Mouse (Mus musculus): Measurements from ENCODE around the gene Ryk. TPM values are rescaled to one million over a fixed set of nuclear protein-coding genes. Genes with fewer than 3 reads are reported as not detected.

The Ryk gene
- polyA plus RNA-seq, 1 experiment from 2014 or later = 50.8 TPM

DNA sequence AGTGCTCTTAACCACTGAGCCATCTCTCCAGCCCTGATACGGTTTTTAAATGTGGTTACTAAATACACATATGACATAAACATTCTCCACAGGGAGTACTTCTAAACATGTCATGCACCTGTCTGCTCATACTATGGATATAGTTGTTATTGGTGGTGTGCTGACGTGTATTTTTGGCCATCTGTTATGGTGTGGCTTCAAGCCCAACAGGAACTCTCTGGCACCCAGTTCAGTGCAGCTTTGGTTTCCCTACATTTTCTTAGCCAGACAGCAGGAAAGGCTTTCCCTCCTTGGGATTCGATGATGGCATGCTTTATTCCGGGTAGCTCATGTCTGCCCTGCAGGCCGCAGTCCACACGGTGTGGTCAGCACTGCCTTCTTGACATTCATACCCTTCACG lies 33.7 kb downstream of the Ryk start:
- no peak overlapping the region for H3K4me3 ChIP-seq (ENCODE audit: low read depth, low read length)
- ATAC-seq (replicated peaks; ENCODE audit: insufficient number of reproducible peaks, low FRiP score, low TSS enrichment, low read depth) (no peak), DNase-seq (ENCODE audit: low spot score) (no peak)
- H3K27me3 ChIP-seq (ENCODE audit: control insufficient read depth, insufficient read depth, low read length) = no peaks in the 10 kb centered on the region
- no peak overlapping the region for H3K9ac ChIP-seq (replicated peaks; ENCODE audit: low read length)
- H3K27ac ChIP-seq (replicated peaks; ENCODE audit: low read depth, low read length) = no peak overlapping the region
- H3K4me1 ChIP-seq (ENCODE audit: control insufficient read depth, insufficient read depth, low read length) = no peaks in the 10 kb centered on the region
- H3K9me3 ChIP-seq (replicated peaks; ENCODE audit: control insufficient read depth, low read length) = no peaks in the 10 kb centered on the region
- H3K36me3 ChIP-seq (replicated peaks; ENCODE audit: control insufficient read depth, insufficient read depth, low read depth, low read length) = no peaks in the 10 kb centered on the region; the same call in 1 of the 2 replicates
- no peak overlapping the region for H3K4me2 ChIP-seq (ENCODE audit: low read depth, low read length)
- 93% methylated on average over 7 of the region's 7 CpGs for WGBS

DNA sequence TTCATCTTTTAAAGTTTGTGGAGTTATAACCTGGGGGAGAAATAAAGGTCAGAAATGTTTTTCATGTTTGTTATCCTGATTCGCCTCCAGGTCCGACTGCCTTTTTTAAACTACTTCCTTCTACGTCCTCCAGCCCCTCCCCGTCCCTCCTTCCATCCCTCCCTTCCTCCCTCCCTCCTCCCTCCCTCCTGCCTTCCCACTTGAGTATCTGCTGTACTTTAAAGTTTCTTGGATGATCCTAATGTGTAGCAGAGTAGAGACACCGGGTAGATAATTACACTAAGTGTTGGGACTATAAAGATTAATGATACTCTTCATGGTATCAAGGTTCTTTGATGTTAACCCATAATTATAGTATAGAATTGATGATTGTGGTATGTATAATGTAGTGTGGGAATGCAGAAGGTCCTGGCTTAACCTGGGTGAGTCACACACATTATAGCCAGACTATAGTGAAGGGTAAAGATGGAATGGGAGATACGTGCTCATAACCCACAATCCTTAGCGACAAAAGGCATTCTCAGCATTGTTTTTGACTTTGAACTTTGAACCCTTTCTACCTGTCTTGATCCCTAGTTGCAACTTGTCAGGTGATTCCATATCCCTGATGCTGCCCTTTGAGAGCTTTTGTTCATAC lies 41.5 kb downstream of the Ryk start:
- 85% methylated on average over 7 of the region's 7 CpGs for WGBS
- H3K9ac ChIP-seq (replicated peaks; ENCODE audit: low read length) = no peak overlapping the region
- ATAC-seq (replicated peaks; ENCODE audit: insufficient number of reproducible peaks, low FRiP score, low TSS enrichment, low read depth) (no peak), DNase-seq (ENCODE audit: low spot score) (no peak)
- H3K4me1 ChIP-seq (ENCODE audit: control insufficient read depth, insufficient read depth, low read length) = no peaks in the 10 kb centered on the region
- no peaks in the 10 kb centered on the region for H3K27me3 ChIP-seq (ENCODE audit: control insufficient read depth, insufficient read depth, low read length)
- H3K4me3 ChIP-seq (ENCODE audit: low read depth, low read length) = no peak overlapping the region
- peaks cover 4% of the 10 kb centered on the region for H3K36me3 ChIP-seq (replicated peaks; ENCODE audit: control insufficient read depth, insufficient read depth, low read depth, low read length)
- H3K4me2 ChIP-seq (ENCODE audit: low read depth, low read length) = no peak overlapping the region
- H3K9me3 ChIP-seq (replicated peaks; ENCODE audit: control insufficient read depth, low read length) = no peaks in the 10 kb centered on the region
- H3K27ac ChIP-seq (replicated peaks; ENCODE audit: low read depth, low read length) = no peak overlapping the region

DNA sequence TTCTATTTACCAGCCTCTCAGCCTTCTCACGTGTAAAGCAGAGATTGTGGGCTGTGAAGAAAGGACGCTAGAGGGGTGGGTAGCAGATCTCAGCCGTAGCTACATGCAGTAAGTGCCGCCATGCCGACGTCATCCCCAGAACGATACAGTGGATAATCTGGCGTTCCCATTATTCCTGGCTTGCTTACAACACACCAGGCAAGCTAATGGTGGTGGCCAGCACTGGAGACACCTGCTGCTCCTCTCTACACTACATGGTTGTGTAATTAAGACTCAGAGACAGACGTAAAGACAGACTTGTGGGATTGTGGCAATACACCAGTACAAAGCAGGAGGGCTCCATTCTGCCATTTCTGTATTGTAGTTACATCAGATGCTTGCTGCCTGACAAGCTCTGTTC lies 43.2 kb downstream of the Ryk start:
- H3K27me3 ChIP-seq (ENCODE audit: control insufficient read depth, insufficient read depth, low read length) = no peaks in the 10 kb centered on the region
- H3K36me3 ChIP-seq (replicated peaks; ENCODE audit: control insufficient read depth, insufficient read depth, low read depth, low read length) = peaks cover 4% of the 10 kb centered on the region
- no peak overlapping the region for H3K9ac ChIP-seq (replicated peaks; ENCODE audit: low read length)
- H3K4me1 ChIP-seq (ENCODE audit: control insufficient read depth, insufficient read depth, low read length) = no peaks in the 10 kb centered on the region
- H3K27ac ChIP-seq (replicated peaks; ENCODE audit: low read depth, low read length) = no peak overlapping the region
- no peak for ATAC-seq (replicated peaks; ENCODE audit: insufficient number of reproducible peaks, low FRiP score, low TSS enrichment, low read depth)
- no peak overlapping the region for H3K4me2 ChIP-seq (ENCODE audit: low read depth, low read length)
- DNase-seq (ENCODE audit: low spot score) = no peak
- H3K9me3 ChIP-seq (replicated peaks; ENCODE audit: control insufficient read depth, low read length) = no peaks in the 10 kb centered on the region
- no peak overlapping the region for H3K4me3 ChIP-seq (ENCODE audit: low read depth, low read length)
- WGBS = 84% methylated on average over 9 of the region's 9 CpGs

DNA sequence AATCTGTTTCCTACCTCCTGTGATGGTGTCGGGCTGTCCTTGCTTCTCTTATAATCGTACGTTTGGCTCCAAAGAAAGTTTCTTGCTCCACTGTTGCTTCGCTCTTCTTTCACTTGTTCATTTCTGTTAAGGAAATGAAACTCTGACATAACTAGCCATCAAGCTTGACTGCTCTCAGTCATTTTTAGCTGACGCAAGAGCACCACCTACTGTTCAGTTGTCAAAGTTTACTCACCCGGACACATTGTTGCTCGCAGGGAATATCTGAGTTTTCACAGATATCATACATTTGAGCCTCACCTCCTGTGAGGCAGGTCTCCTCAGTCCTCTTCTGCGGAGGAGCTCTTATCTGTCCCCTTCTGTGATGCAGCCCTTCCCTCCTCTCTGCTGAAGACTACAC lies 44.8 kb downstream of the Ryk start:
- DNase-seq (ENCODE audit: low spot score) = peak; percentile 82
- no peak overlapping the region for H3K4me2 ChIP-seq (ENCODE audit: low read depth, low read length)
- no peak overlapping the region for H3K27ac ChIP-seq (replicated peaks; ENCODE audit: low read depth, low read length)
- ATAC-seq (replicated peaks; ENCODE audit: insufficient number of reproducible peaks, low FRiP score, low TSS enrichment, low read depth) = no peak
- no peaks in the 10 kb centered on the region for H3K4me1 ChIP-seq (ENCODE audit: control insufficient read depth, insufficient read depth, low read length)
- no peaks in the 10 kb centered on the region for H3K9me3 ChIP-seq (replicated peaks; ENCODE audit: control insufficient read depth, low read length)
- H3K4me3 ChIP-seq (ENCODE audit: low read depth, low read length) = no peak overlapping the region
- 61% methylated on average over 8 of the region's 8 CpGs for WGBS
- H3K36me3 ChIP-seq (replicated peaks; ENCODE audit: control insufficient read depth, insufficient read depth, low read depth, low read length) = peaks cover 4% of the 10 kb centered on the region
- no peaks in the 10 kb centered on the region for H3K27me3 ChIP-seq (ENCODE audit: control insufficient read depth, insufficient read depth, low read length)
- no peak overlapping the region for H3K9ac ChIP-seq (replicated peaks; ENCODE audit: low read length)

DNA sequence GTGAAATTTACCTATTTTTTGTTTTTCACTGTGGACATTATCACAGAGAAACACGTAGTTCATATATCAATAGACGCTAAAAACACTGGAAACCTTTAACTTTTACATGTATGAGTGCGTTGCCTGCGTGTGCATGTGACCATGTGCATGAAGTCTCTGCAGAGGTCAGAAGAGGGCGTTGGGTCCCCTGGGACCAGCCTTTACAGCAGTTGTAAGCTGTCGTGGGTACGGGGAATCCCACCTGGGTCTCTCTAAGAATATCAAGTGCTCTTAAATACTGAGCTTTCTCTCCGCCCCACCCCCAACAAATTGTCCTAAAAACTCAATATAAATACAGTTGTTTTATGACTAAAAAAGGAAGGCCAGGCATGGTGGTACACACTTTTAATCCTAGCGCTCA lies 50.0 kb downstream of the Ryk start:
- Histone ChIP-seq H3K9ac (replicated peaks; ENCODE audit: low read length) (no peak overlapping the region), H3K27me3 (ENCODE audit: control insufficient read depth, insufficient read depth, low read length) (no peaks in the 10 kb centered on the region), H3K4me3 (ENCODE audit: low read depth, low read length) (no peak overlapping the region), H3K9me3 (replicated peaks; ENCODE audit: control insufficient read depth, low read length) (no peaks in the 10 kb centered on the region), H3K4me2 (ENCODE audit: low read depth, low read length) (no peak overlapping the region), H3K27ac (replicated peaks; ENCODE audit: low read depth, low read length) (no peak overlapping the region), H3K4me1 (ENCODE audit: control insufficient read depth, insufficient read depth, low read length) (no peaks in the 10 kb centered on the region), H3K36me3 (replicated peaks; ENCODE audit: control insufficient read depth, insufficient read depth, low read depth, low read length) (no peaks in the 10 kb centered on the region; the same call in 1 of the 2 replicates)
- DNase-seq (ENCODE audit: low spot score) (no peak), ATAC-seq (replicated peaks; ENCODE audit: insufficient number of reproducible peaks, low FRiP score, low TSS enrichment, low read depth) (no peak)
- WGBS = 83% methylated on average over 9 of the region's 9 CpGs

DNA sequence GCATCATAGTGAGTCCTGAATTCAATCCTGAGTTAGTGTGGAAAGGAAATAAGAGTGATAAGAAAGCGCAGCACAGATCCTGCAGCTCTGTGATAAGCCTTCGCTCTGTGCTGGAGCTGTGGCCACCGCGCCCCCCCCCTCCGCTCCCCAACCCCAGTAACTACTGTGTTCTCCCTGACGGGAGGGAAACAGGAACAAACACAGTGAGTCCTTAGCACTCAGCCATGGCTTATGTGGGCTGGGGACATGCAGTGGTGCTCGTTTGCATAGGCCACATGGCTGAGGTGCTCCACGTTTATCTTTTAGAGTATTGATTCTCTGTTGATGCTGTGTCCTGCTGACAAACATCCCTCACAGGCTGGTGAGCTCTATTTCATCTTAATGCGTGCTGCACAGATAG lies 55.4 kb downstream of the Ryk start:
- Histone ChIP-seq H3K36me3 (replicated peaks; ENCODE audit: control insufficient read depth, insufficient read depth, low read depth, low read length) (no peaks in the 10 kb centered on the region; the same call in 1 of the 2 replicates), H3K9ac (replicated peaks; ENCODE audit: low read length) (no peak overlapping the region), H3K27me3 (ENCODE audit: control insufficient read depth, insufficient read depth, low read length) (no peaks in the 10 kb centered on the region), H3K4me2 (ENCODE audit: low read depth, low read length) (no peak overlapping the region), H3K4me1 (ENCODE audit: control insufficient read depth, insufficient read depth, low read length) (no peaks in the 10 kb centered on the region), H3K27ac (replicated peaks; ENCODE audit: low read depth, low read length) (no peak overlapping the region), H3K4me3 (ENCODE audit: low read depth, low read length) (no peak overlapping the region), H3K9me3 (replicated peaks; ENCODE audit: control insufficient read depth, low read length) (no peaks in the 10 kb centered on the region)
- DNase-seq (ENCODE audit: low spot score) = no peak
- ATAC-seq (replicated peaks; ENCODE audit: insufficient number of reproducible peaks, low FRiP score, low TSS enrichment, low read depth) = no peak
- 81% methylated on average over 8 of the region's 9 CpGs for whole genome bisulfite sequencing

DNA sequence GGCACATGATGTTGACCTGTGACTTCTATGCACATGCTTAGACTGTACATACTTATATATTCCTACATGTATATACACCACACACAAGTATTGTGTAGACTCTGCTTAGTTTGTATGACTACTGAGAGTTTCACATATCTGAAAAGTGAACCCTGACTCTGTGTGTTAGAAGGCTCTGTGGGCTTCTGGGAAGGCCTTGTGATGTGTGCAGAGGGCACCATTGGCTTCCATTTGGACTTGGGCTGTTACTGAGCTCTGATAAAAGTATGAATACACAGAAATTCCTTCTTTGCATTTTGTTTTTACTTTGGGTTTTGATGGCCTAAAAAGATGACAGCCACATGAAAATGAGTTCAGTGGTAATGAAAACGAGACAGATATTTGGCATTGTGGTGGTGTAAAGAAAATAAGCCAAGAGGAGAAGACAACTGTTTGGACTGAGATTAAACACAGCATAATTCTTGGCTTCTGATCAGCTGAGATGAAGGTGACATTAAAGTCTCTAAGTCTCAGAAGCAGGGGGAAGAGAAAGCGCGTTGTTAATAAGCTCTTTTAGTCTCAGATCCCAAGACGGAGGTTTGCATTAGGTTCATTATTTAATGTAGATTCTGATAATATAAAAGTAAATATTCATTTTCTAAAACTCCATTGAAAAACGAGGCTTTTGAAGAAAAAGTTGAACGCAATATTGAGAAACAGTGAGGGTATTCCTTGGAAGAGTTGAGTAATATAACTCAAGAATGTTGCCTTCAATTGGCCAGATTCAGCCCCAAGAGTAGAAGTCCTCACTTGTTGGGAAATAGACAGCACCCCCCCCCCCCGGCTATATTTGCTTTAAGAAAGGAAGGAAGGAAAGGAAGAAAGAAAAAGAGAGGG lies 58.0 kb downstream of the Ryk start:
- 90% methylated on average over 7 of the region's 7 CpGs for WGBS
- H3K9ac ChIP-seq (replicated peaks; ENCODE audit: low read length) = no peak overlapping the region
- ATAC-seq (replicated peaks; ENCODE audit: insufficient number of reproducible peaks, low FRiP score, low TSS enrichment, low read depth) (no peak), DNase-seq (ENCODE audit: low spot score) (no peak)
- H3K9me3 ChIP-seq (replicated peaks; ENCODE audit: control insufficient read depth, low read length) = no peaks in the 10 kb centered on the region
- H3K4me3 ChIP-seq (ENCODE audit: low read depth, low read length) = no peak overlapping the region
- H3K4me2 ChIP-seq (ENCODE audit: low read depth, low read length) = no peak overlapping the region
- no peak overlapping the region for H3K27ac ChIP-seq (replicated peaks; ENCODE audit: low read depth, low read length)
- H3K27me3 ChIP-seq (ENCODE audit: control insufficient read depth, insufficient read depth, low read length) = no peaks in the 10 kb centered on the region
- no peaks in the 10 kb centered on the region; the same call in 1 of the 2 replicates for H3K36me3 ChIP-seq (replicated peaks; ENCODE audit: control insufficient read depth, insufficient read depth, low read depth, low read length)
- no peaks in the 10 kb centered on the region for H3K4me1 ChIP-seq (ENCODE audit: control insufficient read depth, insufficient read depth, low read length)

DNA sequence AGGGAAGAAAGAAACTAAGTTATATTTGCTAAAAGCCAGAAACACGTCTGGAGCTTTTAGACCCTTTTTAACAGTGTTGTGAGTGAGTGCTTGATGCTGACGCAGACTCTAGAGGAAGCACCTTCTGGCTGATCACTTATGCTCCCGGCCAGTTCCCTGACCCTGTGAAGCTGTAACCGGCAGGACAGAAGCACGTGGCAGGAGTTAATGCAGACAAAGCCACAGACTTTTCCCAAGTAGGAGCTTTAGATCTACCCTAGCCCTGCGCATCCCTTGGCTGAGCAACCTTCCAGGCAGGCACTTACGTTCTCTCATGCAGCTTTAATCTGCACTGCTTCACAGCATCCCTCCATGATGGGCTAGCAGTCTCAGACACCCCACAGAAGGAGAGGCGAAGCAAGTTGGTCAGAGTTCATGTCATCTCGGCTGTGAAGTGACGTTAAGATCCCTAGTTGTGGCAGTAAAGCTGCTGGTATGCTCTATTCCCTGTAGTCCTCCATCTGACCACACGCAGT lies 58.7 kb downstream of the Ryk start:
- Histone ChIP-seq H3K27me3 (ENCODE audit: control insufficient read depth, insufficient read depth, low read length) (no peaks in the 10 kb centered on the region), H3K9ac (replicated peaks; ENCODE audit: low read length) (no peak overlapping the region), H3K4me1 (ENCODE audit: control insufficient read depth, insufficient read depth, low read length) (no peaks in the 10 kb centered on the region), H3K36me3 (replicated peaks; ENCODE audit: control insufficient read depth, insufficient read depth, low read depth, low read length) (no peaks in the 10 kb centered on the region; the same call in 1 of the 2 replicates), H3K4me2 (ENCODE audit: low read depth, low read length) (no peak overlapping the region), H3K4me3 (ENCODE audit: low read depth, low read length) (no peak overlapping the region), H3K27ac (replicated peaks; ENCODE audit: low read depth, low read length) (no peak overlapping the region), H3K9me3 (replicated peaks; ENCODE audit: control insufficient read depth, low read length) (no peaks in the 10 kb centered on the region)
- DNase-seq (ENCODE audit: low spot score) (no peak), ATAC-seq (replicated peaks; ENCODE audit: insufficient number of reproducible peaks, low FRiP score, low TSS enrichment, low read depth) (no peak)
- WGBS = 85% methylated on average over 11 of the region's 11 CpGs

Measured in embryonic facial prominence, embryonic 11.5 days (tissue).